Mouse (Mus musculus): ENCODE results near the gene Ces2a. TPM values are rescaled to one million over a fixed set of nuclear protein-coding genes. Genes with fewer than 3 reads are reported as not detected.

Gene Ces2a
- polyA plus RNA-seq (2015; fragmentation: Nextera tagmentation; extraction: Ambion mirVana): 5.1 and 5.4 TPM in 2 replicates

DNA sequence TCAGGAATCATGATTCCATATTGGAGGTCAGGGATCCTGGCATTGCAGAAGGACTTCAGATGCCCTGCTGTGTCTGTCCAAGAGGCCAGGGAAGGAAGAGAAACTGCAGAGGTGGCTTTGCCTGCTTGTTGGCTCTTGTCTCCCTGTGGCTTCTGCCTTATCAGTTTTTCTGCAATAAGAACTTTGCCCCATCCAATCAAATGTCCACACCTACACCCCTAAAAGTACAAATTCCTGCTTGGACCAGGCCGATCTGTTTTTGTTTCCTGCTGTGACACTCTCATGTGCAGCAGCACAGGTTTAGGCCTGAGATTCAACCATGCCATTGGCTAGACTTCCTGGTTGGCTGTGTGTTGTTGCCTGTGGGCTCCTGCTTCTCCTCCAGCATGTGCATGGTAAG is at the start of gene Ces2a:
Ces2a (plus strand) TSS at position 251 of the 400 bp plus-strand sequence.
- Histone ChIP-seq H3K9me3 (no peaks in the 10 kb centered on the region), H3K4me3 (replicated peaks) (no peak within 1 kb of the TSS), H3K4me2 (replicated peaks) (no peak within 1 kb of the TSS), H3K4me1 (replicated peaks) (no peaks in the 10 kb centered on the region), H3K36me3 (no peaks in the 10 kb centered on the region), H3K27ac (no peak within 1 kb of the TSS), H3K27me3 (replicated peaks) (no peaks in the 10 kb centered on the region), H3K9ac (no peak within 1 kb of the TSS)
- WGBS: 70% methylated on average over 1 of the region's 1 CpGs
- peak; percentile 78; the same call in 1 of the 2 replicates for ATAC-seq

- H3K4me1 ChIP-seq (replicated peaks): no peaks in the 10 kb centered on the region
- H3K4me3 ChIP-seq (replicated peaks): no peak overlapping the region
- H3K27me3 ChIP-seq (replicated peaks): no peaks in the 10 kb centered on the region
- ATAC-seq: peak; percentile 75
- 48% methylated on average over 4 of the region's 4 CpGs for whole genome bisulfite sequencing
- H3K4me2 ChIP-seq (replicated peaks): no peak overlapping the region
- no peaks in the 10 kb centered on the region for H3K36me3 ChIP-seq
- no peak overlapping the region for H3K9ac ChIP-seq
- H3K9me3 ChIP-seq: no peaks in the 10 kb centered on the region
- no peak overlapping the region for H3K27ac ChIP-seq
Observed at GRCm38 (mm10) chr8:104688433-104688832, 45.4 kb upstream of the Ces2a start.

- Histone ChIP-seq H3K4me1 (replicated peaks) (no peaks in the 10 kb centered on the region), H3K27me3 (replicated peaks) (no peaks in the 10 kb centered on the region), H3K4me3 (replicated peaks) (no peak overlapping the region), H3K4me2 (replicated peaks) (no peak overlapping the region), H3K9me3 (no peaks in the 10 kb centered on the region), H3K9ac (no peak overlapping the region), H3K27ac (no peak overlapping the region), H3K36me3 (no peaks in the 10 kb centered on the region)
- WGBS: 95% methylated on average over 2 of the region's 2 CpGs
- no peak for ATAC-seq
Observed at GRCm38 (mm10) chr8:104698556-104698955, 35.2 kb upstream of the Ces2a start.

- Histone ChIP-seq H3K4me3 (replicated peaks) (no peak overlapping the region), H3K9me3 (no peaks in the 10 kb centered on the region), H3K9ac (no peak overlapping the region), H3K4me2 (replicated peaks) (no peak overlapping the region), H3K36me3 (no peaks in the 10 kb centered on the region), H3K4me1 (replicated peaks) (no peaks in the 10 kb centered on the region), H3K27ac (no peak overlapping the region), H3K27me3 (replicated peaks) (no peaks in the 10 kb centered on the region)
- WGBS: 80% methylated on average over 2 of the region's 2 CpGs
- no peak for ATAC-seq
Observed at GRCm38 (mm10) chr8:104701900-104702299, 31.9 kb upstream of the Ces2a start.

DNA sequence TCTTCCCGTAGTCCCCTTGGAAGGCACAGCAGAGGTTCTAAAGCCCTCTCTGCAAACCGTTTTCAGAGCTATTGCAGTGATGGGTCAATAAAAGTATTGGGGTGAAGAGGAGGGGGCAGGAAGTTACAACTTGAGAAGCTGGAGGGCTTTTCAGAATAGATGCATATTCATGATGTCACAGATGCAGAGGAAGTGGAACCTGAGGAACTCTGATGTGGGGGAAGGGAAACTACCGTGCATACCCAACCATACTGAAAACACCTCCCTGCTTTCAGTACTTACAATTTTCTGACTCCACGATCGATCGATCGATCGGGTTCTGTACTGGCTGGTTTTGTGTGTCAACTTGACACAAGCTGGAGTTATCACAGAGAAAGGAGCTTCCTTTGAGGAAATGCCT is 12.6 kb upstream of the Ces2a start:
- Histone ChIP-seq H3K4me1 (replicated peaks) (no peaks in the 10 kb centered on the region), H3K27ac (no peak overlapping the region), H3K4me2 (replicated peaks) (no peak overlapping the region), H3K9me3 (no peaks in the 10 kb centered on the region), H3K4me3 (replicated peaks) (no peak overlapping the region), H3K36me3 (no peaks in the 10 kb centered on the region), H3K27me3 (replicated peaks) (no peaks in the 10 kb centered on the region), H3K9ac (no peak overlapping the region)
- ATAC-seq: no peak
- WGBS: 78% methylated on average over 8 of the region's 8 CpGs

DNA sequence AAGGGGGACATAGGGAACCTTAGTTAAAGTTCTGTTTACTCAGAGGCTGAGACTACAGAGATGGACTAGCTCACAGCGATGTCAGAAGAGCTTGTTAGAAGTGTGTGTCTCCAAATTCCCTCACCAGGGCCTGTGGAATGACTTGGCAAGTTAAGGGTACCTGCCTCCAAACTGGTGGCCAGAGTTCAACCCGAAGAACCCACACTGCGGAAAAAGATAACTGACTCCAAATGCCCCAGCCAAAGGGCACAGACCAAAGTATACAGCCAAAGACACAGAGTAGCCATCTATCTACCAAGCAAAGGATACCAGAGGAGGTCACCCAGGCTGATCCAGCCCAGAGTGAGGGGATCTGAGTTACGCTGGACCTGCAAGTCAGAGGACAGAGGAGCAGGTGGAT is 2.4 kb upstream of the Ces2a start:
- 87% methylated on average over 4 of the region's 4 CpGs for WGBS
- Histone ChIP-seq H3K27me3 (replicated peaks) (no peaks in the 10 kb centered on the region), H3K27ac (no peak overlapping the region), H3K9me3 (no peaks in the 10 kb centered on the region), H3K4me2 (replicated peaks) (no peak overlapping the region), H3K36me3 (no peaks in the 10 kb centered on the region), H3K4me3 (replicated peaks) (no peak overlapping the region), H3K4me1 (replicated peaks) (no peaks in the 10 kb centered on the region), H3K9ac (no peak overlapping the region)
- no peak for ATAC-seq

- Histone ChIP-seq H3K9me3 (no peaks in the 10 kb centered on the region), H3K4me3 (replicated peaks) (no peak overlapping the region), H3K4me2 (replicated peaks) (no peak overlapping the region), H3K27ac (no peak overlapping the region), H3K27me3 (replicated peaks) (no peaks in the 10 kb centered on the region), H3K9ac (no peak overlapping the region), H3K4me1 (replicated peaks) (no peaks in the 10 kb centered on the region), H3K36me3 (no peaks in the 10 kb centered on the region)
- no peak for ATAC-seq
- WGBS: 52% methylated on average over 6 of the region's 6 CpGs
Observed at GRCm38 (mm10) chr8:104731969-104732368, 1.8 kb upstream of the Ces2a start.

GRCm38 (mm10) chr8:104742039-104742438 is 8.2 kb downstream of the Ces2a start:
- Histone ChIP-seq H3K36me3 (no peaks in the 10 kb centered on the region), H3K27me3 (replicated peaks) (no peaks in the 10 kb centered on the region), H3K27ac (no peak overlapping the region), H3K4me3 (replicated peaks) (no peak overlapping the region), H3K9ac (no peak overlapping the region), H3K9me3 (no peaks in the 10 kb centered on the region), H3K4me2 (replicated peaks) (no peak overlapping the region), H3K4me1 (replicated peaks) (no peaks in the 10 kb centered on the region)
- no peak for ATAC-seq
- WGBS: 70% methylated on average over 1 of the region's 1 CpGs

GRCm38 (mm10) chr8:104743410-104743809 is 9.6 kb downstream of the Ces2a start:
- H3K4me2 ChIP-seq (replicated peaks): no peak overlapping the region
- no peaks in the 10 kb centered on the region for H3K36me3 ChIP-seq
- no peak overlapping the region for H3K9ac ChIP-seq
- H3K27me3 ChIP-seq (replicated peaks): no peaks in the 10 kb centered on the region
- no peaks in the 10 kb centered on the region for H3K9me3 ChIP-seq
- 76% methylated on average over 3 of the region's 3 CpGs for WGBS
- H3K27ac ChIP-seq: no peak overlapping the region
- no peak for ATAC-seq
- H3K4me3 ChIP-seq (replicated peaks): no peak overlapping the region
- H3K4me1 ChIP-seq (replicated peaks): no peaks in the 10 kb centered on the region

- Histone ChIP-seq H3K4me3 (replicated peaks) (no peak overlapping the region), H3K27me3 (replicated peaks) (no peaks in the 10 kb centered on the region), H3K9me3 (no peaks in the 10 kb centered on the region), H3K27ac (no peak overlapping the region), H3K9ac (no peak overlapping the region), H3K36me3 (no peaks in the 10 kb centered on the region), H3K4me1 (replicated peaks) (no peaks in the 10 kb centered on the region), H3K4me2 (replicated peaks) (no peak overlapping the region)
- no peak for ATAC-seq
- WGBS: 76% methylated on average over 1 of the region's 1 CpGs
Observed at GRCm38 (mm10) chr8:104752818-104753217, 19.0 kb downstream of the Ces2a start.

GRCm38 (mm10) chr8:104757621-104758020 is 23.8 kb downstream of the Ces2a start:
- 64% methylated on average over 1 of the region's 1 CpGs for WGBS
- H3K27me3 ChIP-seq (replicated peaks): no peaks in the 10 kb centered on the region
- ATAC-seq: no peak
- H3K4me2 ChIP-seq (replicated peaks): no peak overlapping the region
- H3K27ac ChIP-seq: no peak overlapping the region
- no peak overlapping the region for H3K9ac ChIP-seq
- H3K4me1 ChIP-seq (replicated peaks): no peaks in the 10 kb centered on the region
- no peaks in the 10 kb centered on the region for H3K36me3 ChIP-seq
- H3K9me3 ChIP-seq: no peaks in the 10 kb centered on the region
- no peak overlapping the region for H3K4me3 ChIP-seq (replicated peaks)

DNA sequence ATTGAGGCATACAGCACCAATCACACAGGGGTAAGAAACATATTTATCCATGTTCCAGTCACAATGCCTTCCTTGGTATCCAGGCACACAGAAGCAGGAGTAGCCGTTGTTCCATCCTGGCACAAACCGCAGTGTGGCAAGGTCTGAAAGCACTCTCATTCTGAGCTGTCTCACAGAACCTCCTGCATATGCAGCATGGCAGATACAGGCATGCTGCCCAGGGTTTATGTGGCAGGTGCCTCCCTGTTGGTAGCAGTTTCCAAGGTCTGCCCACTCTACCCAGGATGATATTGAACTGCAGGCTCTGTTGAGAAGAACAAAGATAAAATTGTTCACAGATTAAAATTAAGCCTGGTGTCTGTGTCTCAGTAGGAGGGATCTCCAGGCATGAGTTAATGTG is 24.4 kb downstream of the Ces2a start:
- Histone ChIP-seq H3K27ac (no peak overlapping the region), H3K27me3 (replicated peaks) (no peaks in the 10 kb centered on the region), H3K4me3 (replicated peaks) (no peak overlapping the region), H3K4me1 (replicated peaks) (no peaks in the 10 kb centered on the region), H3K4me2 (replicated peaks) (no peak overlapping the region), H3K9me3 (no peaks in the 10 kb centered on the region), H3K9ac (no peak overlapping the region), H3K36me3 (no peaks in the 10 kb centered on the region)
- ATAC-seq: no peak
- WGBS: 91% methylated on average over 2 of the region's 2 CpGs

GRCm38 (mm10) chr8:104761126-104761525 is 27.3 kb downstream of the Ces2a start:
- Histone ChIP-seq H3K9me3 (no peaks in the 10 kb centered on the region), H3K27me3 (replicated peaks) (no peaks in the 10 kb centered on the region), H3K4me2 (replicated peaks) (no peak overlapping the region), H3K27ac (no peak overlapping the region), H3K9ac (no peak overlapping the region), H3K4me1 (replicated peaks) (no peaks in the 10 kb centered on the region), H3K36me3 (no peaks in the 10 kb centered on the region), H3K4me3 (replicated peaks) (no peak overlapping the region)
- ATAC-seq: no peak
- 80% methylated on average over 4 of the region's 4 CpGs for WGBS

Data from intestine, embryonic 15.5 days (tissue).